Mouse (Mus musculus) limb, embryonic 13.5 days (tissue): ENCODE results near the gene Smc3. TPM values are rescaled to one million over a fixed set of nuclear protein-coding genes. Genes with fewer than 3 reads are reported as not detected.
"Not testable (repeated sequence)": the region's sequence is repeated elsewhere in the genome, so short reads cannot be mapped to it uniquely, and the experiment has no call there.

Experiments
- ATAC-seq: fragments of 200-750 bp; cut with Nextera tagmentation; 2 replicates; pipeline ENCODE4 v1.8.0; 2017; ENCODE audit warnings: low read depth, moderate number of reproducible peaks, moderate TSS enrichment; ENCODE audit not compliant: low FRiP score
- H3K27ac ChIP-seq: fragments of 300-500 bp; sonication (generic); 2 replicates; pipeline ENCODE4 v1.5.1; 2015; ENCODE audit warnings: inconsistent platforms, mild to moderate bottlenecking, moderate library complexity
- H3K27me3 ChIP-seq: fragments of 300-500 bp; sonication (generic); 2 replicates; pipeline ENCODE4 v1.6.1; 2015; ENCODE audit warnings: mild to moderate bottlenecking, inconsistent platforms
- H3K36me3 ChIP-seq: fragments of 300-500 bp; sonication (generic); 2 replicates; pipeline ENCODE4 v1.6.1; 2015; ENCODE audit warnings: inconsistent platforms, mild to moderate bottlenecking, moderate library complexity
- H3K4me1 ChIP-seq: fragments of 300-500 bp; sonication (generic); 2 replicates; pipeline ENCODE4 v1.6.1; 2015; ENCODE audit warnings: inconsistent platforms
- H3K4me2 ChIP-seq: fragments of 300-500 bp; sonication (generic); replicated peaks from 2 replicates; pipeline ENCODE4 v1.6.1; 2015; ENCODE audit warnings: inconsistent platforms, mild to moderate bottlenecking, moderate library complexity
- H3K4me3 ChIP-seq: fragments of 300-500 bp; sonication (generic); 2 replicates; pipeline ENCODE4 v1.5.1; 2015; ENCODE audit warnings: moderate library complexity, mild to moderate bottlenecking, inconsistent platforms
- H3K9ac ChIP-seq: fragments of 300-500 bp; sonication (generic); 2 replicates; pipeline ENCODE4 v1.6.1; 2015; ENCODE audit warnings: mild to moderate bottlenecking, inconsistent platforms
- H3K9me3 ChIP-seq: fragments of 300-500 bp; sonication (generic); 2 replicates; pipeline ENCODE4 v1.6.1; 2016; ENCODE audit warnings: inconsistent platforms
- WGBS: fragments of 180-500 bp; shearing (Covaris S2); methylation state at CpG from one replicate; pipeline ENCODE4 v1.1.7; 2015; 5-methylcytosine and 5-hydroxymethylcytosine counted together
- polyA plus RNA-seq: library from polyadenylated mRNA; unstranded; fragments of >200 nt; fragmentation: Nextera tagmentation; extraction: Ambion mirVana; gene quantifications from 2 replicates; pipeline ENCODE4 v1.2.1, GENCODE M21; 2015

Gene Smc3
- polyA plus RNA-seq, 1 experiment from 2014 or later: 79.1 TPM

- no peak overlapping the region for H3K27ac ChIP-seq
- no peaks in the 10 kb centered on the region for H3K9me3 ChIP-seq
- WGBS: 11% methylated on average over 8 of the region's 8 CpGs
- H3K4me2 ChIP-seq: 0 out of 2 replicates have a peak overlapping the region, but pooled peaks have one; percentile 25
- no peaks in the 10 kb centered on the region for H3K27me3 ChIP-seq
- no peaks in the 10 kb centered on the region for H3K36me3 ChIP-seq
- H3K9ac ChIP-seq: no peak overlapping the region
- H3K4me1 ChIP-seq: 0 out of 2 replicates have a peak, but pooled peaks cover 4% of the 10 kb centered on the region
- ATAC-seq: peak; percentile 67
- H3K4me3 ChIP-seq: no peak overlapping the region
Observed at GRCm38 (mm10) chr19:53578597-53579252, 21.5 kb upstream of the Smc3 start.

GRCm38 (mm10) chr19:53580271-53580670, 19.9 kb upstream of the Smc3 start:
- not testable (repeated sequence) for H3K4me1 ChIP-seq, H3K9ac ChIP-seq, H3K4me3 ChIP-seq, H3K27me3 ChIP-seq, H3K27ac ChIP-seq, H3K4me2 ChIP-seq, ATAC-seq, H3K36me3 ChIP-seq
- H3K9me3 ChIP-seq: peaks cover 14% of the 10 kb centered on the region
- 84% methylated on average over 8 of the region's 8 CpGs for WGBS

GRCm38 (mm10) chr19:53587686-53588085, 12.5 kb upstream of the Smc3 start:
- H3K27ac ChIP-seq, H3K27me3 ChIP-seq, H3K4me1 ChIP-seq, ATAC-seq, H3K4me2 ChIP-seq, H3K36me3 ChIP-seq, H3K9ac ChIP-seq, H3K4me3 ChIP-seq: not testable (repeated sequence)
- peaks cover 24% of the 10 kb centered on the region for H3K9me3 ChIP-seq
- WGBS: 93% methylated on average over 3 of the region's 3 CpGs

GRCm38 (mm10) chr19:53588968-53589367, 11.2 kb upstream of the Smc3 start, which contains the start of gene Nutf2-ps1:
Gene Nutf2-ps1, minus strand, starts transcription at chr19:53589068.
- ATAC-seq, H3K36me3 ChIP-seq, H3K27ac ChIP-seq, H3K4me2 ChIP-seq, H3K9ac ChIP-seq, H3K4me1 ChIP-seq, H3K27me3 ChIP-seq, H3K4me3 ChIP-seq: not testable (repeated sequence)
- H3K9me3 ChIP-seq: peaks cover 23% of the 10 kb centered on the region
- WGBS: 96% methylated on average over 7 of the region's 7 CpGs

- H3K4me3 ChIP-seq: no peak overlapping the region
- no peak overlapping the region for H3K4me2 ChIP-seq
- ATAC-seq: no peak
- H3K9me3 ChIP-seq: no peaks in the 10 kb centered on the region
- H3K36me3 ChIP-seq: no peaks in the 10 kb centered on the region; the same call in 1 of the 2 replicates
- H3K27me3 ChIP-seq: no peaks in the 10 kb centered on the region
- H3K27ac ChIP-seq: no peak overlapping the region
- 63% methylated on average over 7 of the region's 7 CpGs for WGBS
- no peak overlapping the region for H3K9ac ChIP-seq
- peaks cover 8% of the 10 kb centered on the region for H3K4me1 ChIP-seq
Observed at GRCm38 (mm10) chr19:53596723-53597474, 3.3 kb upstream of the Smc3 start.

GRCm38 (mm10) chr19:53600549-53601362, 558 bp downstream of the Smc3 start:
- peaks cover 21% of the 10 kb centered on the region for H3K36me3 ChIP-seq
- H3K4me1 ChIP-seq: peaks cover 18% of the 10 kb centered on the region
- peak overlapping the region; percentile 92 for H3K4me3 ChIP-seq
- peak overlapping the region; percentile 88 for H3K4me2 ChIP-seq
- peak overlapping the region; percentile 98 for H3K9ac ChIP-seq
- H3K9me3 ChIP-seq: no peaks in the 10 kb centered on the region
- peak overlapping the region; percentile 97 for H3K27ac ChIP-seq
- under 1% methylated on average over 78 of the region's 82 CpGs for WGBS
- H3K27me3 ChIP-seq: no peaks in the 10 kb centered on the region
- peak; percentile 64 for ATAC-seq

GRCm38 (mm10) chr19:53601363-53601655, 1.1 kb downstream of the Smc3 start:
- Histone ChIP-seq H3K9ac (peak overlapping the region; percentile 98), H3K4me2 (peak overlapping the region; percentile 88), H3K27me3 (no peaks in the 10 kb centered on the region), H3K27ac (no peak overlapping the region), H3K36me3 (peaks cover 26% of the 10 kb centered on the region), H3K4me3 (peak overlapping the region; percentile 92), H3K4me1 (peaks cover 18% of the 10 kb centered on the region), H3K9me3 (no peaks in the 10 kb centered on the region)
- WGBS: 15% methylated on average over 11 of the region's 11 CpGs
- no peak for ATAC-seq

- H3K9ac ChIP-seq: 0 out of 2 replicates have a peak overlapping the region, but pooled peaks have one; percentile 13
- peaks cover 43% of the 10 kb centered on the region for H3K36me3 ChIP-seq
- no peaks in the 10 kb centered on the region for H3K9me3 ChIP-seq
- H3K4me2 ChIP-seq: no peak overlapping the region
- H3K4me3 ChIP-seq: no peak overlapping the region
- 72% methylated on average over 6 of the region's 6 CpGs for WGBS
- no peak for ATAC-seq
- H3K27ac ChIP-seq: no peak overlapping the region
- peaks cover 5% of the 10 kb centered on the region for H3K4me1 ChIP-seq
- H3K27me3 ChIP-seq: no peaks in the 10 kb centered on the region
Observed at GRCm38 (mm10) chr19:53608921-53609320, 8.7 kb downstream of the Smc3 start.

GRCm38 (mm10) chr19:53621681-53622080, 21.5 kb downstream of the Smc3 start:
- H3K4me3 ChIP-seq: no peak overlapping the region
- H3K9me3 ChIP-seq: no peaks in the 10 kb centered on the region
- no peak for ATAC-seq
- no peak overlapping the region for H3K4me2 ChIP-seq
- H3K36me3 ChIP-seq: peaks cover 80% of the 10 kb centered on the region
- no peaks in the 10 kb centered on the region for H3K27me3 ChIP-seq
- WGBS: 95% methylated on average over 13 of the region's 13 CpGs
- H3K27ac ChIP-seq: no peak overlapping the region
- H3K9ac ChIP-seq: no peak overlapping the region
- H3K4me1 ChIP-seq: no peaks in the 10 kb centered on the region

- H3K9me3 ChIP-seq: no peaks in the 10 kb centered on the region
- H3K27me3 ChIP-seq: no peaks in the 10 kb centered on the region
- no peaks in the 10 kb centered on the region for H3K4me1 ChIP-seq
- H3K9ac ChIP-seq: no peak overlapping the region
- H3K36me3 ChIP-seq: peaks cover 81% of the 10 kb centered on the region
- 90% methylated on average over 2 of the region's 2 CpGs for WGBS
- no peak overlapping the region for H3K27ac ChIP-seq
- no peak for ATAC-seq
- H3K4me2 ChIP-seq: no peak overlapping the region
- no peak overlapping the region for H3K4me3 ChIP-seq
Observed at GRCm38 (mm10) chr19:53638041-53638440, 37.8 kb downstream of the Smc3 start.

GRCm38 (mm10) chr19:53638727-53639126, 38.5 kb downstream of the Smc3 start:
- Histone ChIP-seq H3K9ac (no peak overlapping the region), H3K27me3 (no peaks in the 10 kb centered on the region), H3K9me3 (no peaks in the 10 kb centered on the region), H3K4me3 (no peak overlapping the region), H3K27ac (no peak overlapping the region), H3K4me1 (no peaks in the 10 kb centered on the region), H3K36me3 (peaks cover 81% of the 10 kb centered on the region), H3K4me2 (no peak overlapping the region)
- ATAC-seq: no peak
- 91% methylated on average over 8 of the region's 8 CpGs for WGBS

- no peaks in the 10 kb centered on the region for H3K9me3 ChIP-seq
- H3K4me1 ChIP-seq: peaks cover 3% of the 10 kb centered on the region
- ATAC-seq: no peak
- no peak overlapping the region for H3K4me3 ChIP-seq
- peaks cover 72% of the 10 kb centered on the region for H3K36me3 ChIP-seq
- WGBS: 92% methylated on average over 9 of the region's 9 CpGs
- no peak overlapping the region for H3K4me2 ChIP-seq
- H3K9ac ChIP-seq: no peak overlapping the region
- H3K27me3 ChIP-seq: no peaks in the 10 kb centered on the region
- no peak overlapping the region for H3K27ac ChIP-seq
Observed at GRCm38 (mm10) chr19:53644020-53644595, 43.9 kb downstream of the Smc3 start.
